Mouse (Mus musculus): Measurements from ENCODE around the gene Tcirg1.

Gene Tcirg1

GRCm38 (mm10) chr19:3896208-3896607 lies 10.7 kb downstream of the Tcirg1 start:
- DNase-seq (ENCODE audit: low spot score): no peak

- DNase-seq (ENCODE audit: low spot score): no peak
Measured at GRCm38 (mm10) chr19:3895171-3895631, 11.7 kb downstream of the Tcirg1 start.

GRCm38 (mm10) chr19:3894294-3894693 lies 12.6 kb downstream of the Tcirg1 start:
- no peak for DNase-seq (ENCODE audit: low spot score)

- no peak for DNase-seq (ENCODE audit: low spot score)
Measured at GRCm38 (mm10) chr19:3893545-3894116, 13.3 kb downstream of the Tcirg1 start.

GRCm38 (mm10) chr19:3890181-3890580 lies 16.8 kb downstream of the Tcirg1 start:
- no peak for DNase-seq (ENCODE audit: low spot score)

GRCm38 (mm10) chr19:3889096-3889495 lies 17.8 kb downstream of the Tcirg1 start:
- no peak for DNase-seq (ENCODE audit: low spot score)

GRCm38 (mm10) chr19:3884325-3884990 lies 22.5 kb downstream of the Tcirg1 start:
- DNase-seq (ENCODE audit: low spot score): no peak

- DNase-seq (ENCODE audit: low spot score): no peak
Measured at GRCm38 (mm10) chr19:3882214-3882613, 24.7 kb downstream of the Tcirg1 start.

- no peak for DNase-seq (ENCODE audit: low spot score)
Measured at GRCm38 (mm10) chr19:3880054-3880848, 26.7 kb downstream of the Tcirg1 start.

GRCm38 (mm10) chr19:3875045-3875444 lies 31.9 kb downstream of the Tcirg1 start:
- DNase-seq (ENCODE audit: low spot score): no peak

- no peak for DNase-seq (ENCODE audit: low spot score)
Measured at GRCm38 (mm10) chr19:3872373-3872772, 34.6 kb downstream of the Tcirg1 start.

- no peak for DNase-seq (ENCODE audit: low spot score)
Measured at GRCm38 (mm10) chr19:3871468-3871867, 35.5 kb downstream of the Tcirg1 start.

GRCm38 (mm10) chr19:3868290-3868689 lies 38.6 kb downstream of the Tcirg1 start:
- no peak for DNase-seq (ENCODE audit: low spot score)

GRCm38 (mm10) chr19:3864960-3865359 lies 42.0 kb downstream of the Tcirg1 start:
- no peak for DNase-seq (ENCODE audit: low spot score)

- no peak for DNase-seq (ENCODE audit: low spot score)
Measured at GRCm38 (mm10) chr19:3862713-3863112, 44.2 kb downstream of the Tcirg1 start.

GRCm38 (mm10) chr19:3857220-3857619 lies 49.7 kb downstream of the Tcirg1 start:
- no peak for DNase-seq (ENCODE audit: low spot score)

GRCm38 (mm10) chr19:3855601-3856000 lies 51.3 kb downstream of the Tcirg1 start:
- DNase-seq (ENCODE audit: low spot score): peak; percentile 29

GRCm38 (mm10) chr19:3855091-3855490 lies 51.8 kb downstream of the Tcirg1 start:
- DNase-seq (ENCODE audit: low spot score): no peak

GRCm38 (mm10) chr19:3853891-3854290 lies 53.0 kb downstream of the Tcirg1 start:
- DNase-seq (ENCODE audit: low spot score): peak; percentile 52

- DNase-seq (ENCODE audit: low spot score): no peak
Measured at GRCm38 (mm10) chr19:3853121-3853520, 53.8 kb downstream of the Tcirg1 start.

GRCm38 (mm10) chr19:3851979-3852681 lies 54.8 kb downstream of the Tcirg1 start:
- DNase-seq (ENCODE audit: low spot score): peak; percentile 44

- peak; percentile 98 for DNase-seq (ENCODE audit: low spot score)
Measured at GRCm38 (mm10) chr19:3851502-3851962, 55.4 kb downstream of the Tcirg1 start, which contains the start of gene Chka. Gene Chka, plus strand, starts transcription at chr19:3851773.
